Mouse (Mus musculus): ENCODE measurements around the gene Slc25a21.
A peak's percentile ranks its signal among the peaks of the same experiment; 100 is the strongest.

Slc25a21 gene

GRCm38 (mm10) chr12:56727631-56728030 is 469.6 kb downstream of the Slc25a21 start:
- DNase-seq: no peak

GRCm38 (mm10) chr12:56718707-56719051 is 478.6 kb downstream of the Slc25a21 start:
- no peak for DNase-seq

- DNase-seq: no peak
Observed at GRCm38 (mm10) chr12:56717971-56718706, 479.1 kb downstream of the Slc25a21 start.

- no peak for DNase-seq
Observed at GRCm38 (mm10) chr12:56701004-56701403, 496.3 kb downstream of the Slc25a21 start.

GRCm38 (mm10) chr12:56699915-56700900 is 497.1 kb downstream of the Slc25a21 start:
- DNase-seq: no peak

GRCm38 (mm10) chr12:56699351-56699750 is 497.9 kb downstream of the Slc25a21 start:
- DNase-seq: no peak

GRCm38 (mm10) chr12:56698191-56698980 is 498.9 kb downstream of the Slc25a21 start:
- no peak for DNase-seq

- no peak for DNase-seq
Observed at GRCm38 (mm10) chr12:56697785-56698184, 499.5 kb downstream of the Slc25a21 start.

GRCm38 (mm10) chr12:56697011-56697740 is 500.1 kb downstream of the Slc25a21 start:
- DNase-seq: no peak

- no peak for DNase-seq
Observed at GRCm38 (mm10) chr12:56696174-56697010, 500.9 kb downstream of the Slc25a21 start.

- DNase-seq: peak; percentile 82 to 86
Observed at GRCm38 (mm10) chr12:56695358-56696173, 501.7 kb downstream of the Slc25a21 start.

GRCm38 (mm10) chr12:56694936-56695335 is 502.3 kb downstream of the Slc25a21 start:
- no peak for DNase-seq

GRCm38 (mm10) chr12:56694361-56694760 is 502.9 kb downstream of the Slc25a21 start:
- no peak for DNase-seq

GRCm38 (mm10) chr12:56693411-56694098 is 503.7 kb downstream of the Slc25a21 start:
- no peak for DNase-seq

GRCm38 (mm10) chr12:56692536-56692935 is 504.7 kb downstream of the Slc25a21 start:
- DNase-seq: no peak

- DNase-seq: no peak
Observed at GRCm38 (mm10) chr12:56691427-56692079, 505.7 kb downstream of the Slc25a21 start, which contains the start of gene Pax9. TSS of gene Pax9 (plus strand) at chr12:56691767.

- no peak for DNase-seq
Observed at GRCm38 (mm10) chr12:56691001-56691400, 506.3 kb downstream of the Slc25a21 start.

- DNase-seq: no peak
Observed at GRCm38 (mm10) chr12:56690366-56690765, 506.9 kb downstream of the Slc25a21 start.

GRCm38 (mm10) chr12:56689736-56690135 is 507.5 kb downstream of the Slc25a21 start:
- DNase-seq: peak in 1 of 2 experiments; percentile 30
